Mouse (Mus musculus): ENCODE data around the gene Dazap1. TPM values are rescaled to one million over a fixed set of nuclear protein-coding genes. Genes with fewer than 3 reads are reported as not detected.

Gene Dazap1
- polyA plus RNA-seq, 1 experiment from 2014 or later = 55.6 TPM

DNA sequence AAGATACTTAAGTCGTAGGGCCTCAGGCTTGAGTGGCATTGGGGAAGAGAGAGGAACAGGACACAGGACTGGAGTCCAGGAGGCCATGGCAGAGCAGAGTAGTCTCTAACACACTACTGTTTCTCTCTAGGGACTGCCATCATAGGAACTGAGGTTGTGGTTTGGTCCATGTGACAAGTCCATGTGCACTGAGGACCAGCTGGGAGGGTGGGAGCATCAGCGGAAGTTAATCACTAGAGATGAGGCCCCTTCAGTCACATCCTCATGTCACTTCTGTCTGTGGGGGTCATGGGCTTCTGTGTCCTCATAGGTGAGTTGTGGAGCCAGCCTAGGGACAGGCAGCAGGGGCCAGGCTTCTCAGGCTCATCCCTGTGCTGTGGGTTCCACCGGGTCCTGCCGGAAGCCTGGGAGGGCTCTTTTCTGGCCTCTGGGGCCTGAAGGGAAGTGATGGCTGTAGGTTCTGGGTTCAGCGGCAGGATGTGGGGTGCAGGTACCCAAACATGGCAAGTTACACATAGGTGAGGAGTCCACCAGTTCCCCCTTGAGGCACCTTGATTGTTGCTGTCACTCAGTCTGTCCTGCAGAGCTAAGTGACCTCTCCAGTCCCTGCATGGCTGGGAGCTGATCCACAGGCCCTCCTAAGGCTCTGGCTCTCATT, 10.0 kb downstream of the Dazap1 start:
- H3K27me3 ChIP-seq (ENCODE audit: control insufficient read depth, insufficient read depth, low read length) = no peaks in the 10 kb centered on the region
- H3K9me3 ChIP-seq (ENCODE audit: control insufficient read depth, low read length) = no peaks in the 10 kb centered on the region
- no peak overlapping the region for H3K4me2 ChIP-seq (ENCODE audit: low read depth, severe bottlenecking)
- WGBS = 93% methylated on average over 5 of the region's 5 CpGs
- H3K36me3 ChIP-seq (ENCODE audit: control insufficient read depth, insufficient read depth, low read length) = peaks cover 27% of the 10 kb centered on the region; the same call in 1 of the 2 replicates
- H3K4me3 ChIP-seq (ENCODE audit: low read depth, low read length) = no peak overlapping the region
- no peak overlapping the region for H3K9ac ChIP-seq (ENCODE audit: low read length)
- no peak for ATAC-seq (ENCODE audit: insufficient number of reproducible peaks, low FRiP score, low TSS enrichment, low read depth)
- H3K4me1 ChIP-seq (ENCODE audit: control insufficient read depth, insufficient read depth, low read length) = peaks cover 14% of the 10 kb centered on the region
- DNase-seq (ENCODE audit: low spot score) = no peak
- H3K27ac ChIP-seq (replicated peaks; ENCODE audit: low read depth, low read length) = no peak overlapping the region

DNA sequence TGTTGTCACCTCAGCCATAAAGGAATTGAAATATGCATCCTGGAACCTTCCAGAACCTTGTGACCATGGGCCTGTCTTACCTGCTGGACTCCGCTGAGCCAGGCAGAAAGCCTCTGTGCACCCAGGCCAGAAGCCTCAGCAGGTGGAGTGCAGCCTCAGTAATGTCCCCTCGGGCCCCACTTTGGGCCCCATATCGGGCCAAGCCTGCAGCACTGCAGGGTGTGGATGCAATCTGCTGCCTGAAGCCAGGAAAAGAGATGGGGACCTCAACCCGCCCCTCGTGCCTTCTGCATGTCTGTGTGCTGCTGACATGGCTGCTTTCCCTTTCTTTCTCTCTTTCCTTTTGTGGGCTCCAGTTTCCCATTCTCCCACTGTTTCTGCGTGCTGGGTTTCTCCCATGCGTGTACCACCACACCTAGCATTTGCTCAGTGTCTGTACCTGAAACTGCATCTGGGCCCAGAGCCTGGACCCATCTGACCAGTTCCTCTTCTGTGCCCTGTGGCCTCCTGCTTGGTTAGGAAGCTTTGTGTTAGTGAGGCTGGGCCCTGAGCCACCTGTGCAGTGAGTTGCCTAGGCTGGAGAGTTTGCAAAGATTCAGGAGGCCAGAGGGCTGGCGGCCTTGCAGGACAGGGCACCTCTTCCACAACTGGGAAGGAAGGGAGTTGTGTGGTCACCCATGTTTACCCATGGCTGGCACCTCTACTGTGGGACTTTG, 10.7 kb downstream of the Dazap1 start:
- Histone ChIP-seq H3K4me2 (ENCODE audit: low read depth, severe bottlenecking) (no peak overlapping the region), H3K4me1 (ENCODE audit: control insufficient read depth, insufficient read depth, low read length) (peaks cover 8% of the 10 kb centered on the region), H3K27ac (replicated peaks; ENCODE audit: low read depth, low read length) (no peak overlapping the region), H3K36me3 (ENCODE audit: control insufficient read depth, insufficient read depth, low read length) (peaks cover 31% of the 10 kb centered on the region; the same call in 1 of the 2 replicates), H3K9me3 (ENCODE audit: control insufficient read depth, low read length) (no peaks in the 10 kb centered on the region), H3K27me3 (ENCODE audit: control insufficient read depth, insufficient read depth, low read length) (no peaks in the 10 kb centered on the region), H3K9ac (ENCODE audit: low read length) (no peak overlapping the region), H3K4me3 (ENCODE audit: low read depth, low read length) (no peak overlapping the region)
- no peak for ATAC-seq (ENCODE audit: insufficient number of reproducible peaks, low FRiP score, low TSS enrichment, low read depth)
- 89% methylated on average over 8 of the region's 8 CpGs for WGBS
- DNase-seq (ENCODE audit: low spot score) = no peak

DNA sequence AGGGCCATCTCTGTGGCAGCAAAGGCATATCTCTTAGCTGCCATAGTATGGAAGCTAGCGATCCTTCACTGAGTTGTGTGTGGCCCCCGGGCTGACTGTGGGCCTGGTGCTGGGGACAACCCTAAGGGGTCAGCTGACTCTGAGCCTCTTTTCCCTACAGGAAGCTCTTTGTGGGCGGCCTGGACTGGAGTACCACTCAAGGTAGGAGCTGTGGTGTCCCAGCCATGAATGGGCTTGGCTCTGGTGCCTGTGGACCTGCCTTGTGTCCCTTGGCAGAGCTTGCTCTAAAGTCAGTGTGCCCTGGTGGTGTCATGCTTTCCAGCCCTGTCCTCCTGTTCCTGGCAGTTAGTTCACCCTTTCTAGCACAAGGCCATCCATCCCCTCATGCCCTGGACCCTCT, 12.6 kb downstream of the Dazap1 start:
- ATAC-seq (ENCODE audit: insufficient number of reproducible peaks, low FRiP score, low TSS enrichment, low read depth) = no peak
- 95% methylated on average over 3 of the region's 3 CpGs for WGBS
- Histone ChIP-seq H3K27me3 (ENCODE audit: control insufficient read depth, insufficient read depth, low read length) (no peaks in the 10 kb centered on the region), H3K9ac (ENCODE audit: low read length) (no peak overlapping the region), H3K4me1 (ENCODE audit: control insufficient read depth, insufficient read depth, low read length) (0 out of 2 replicates have a peak, but pooled peaks cover 2% of the 10 kb centered on the region), H3K4me2 (ENCODE audit: low read depth, severe bottlenecking) (no peak overlapping the region), H3K4me3 (ENCODE audit: low read depth, low read length) (no peak overlapping the region), H3K36me3 (ENCODE audit: control insufficient read depth, insufficient read depth, low read length) (peaks cover 40% of the 10 kb centered on the region), H3K27ac (replicated peaks; ENCODE audit: low read depth, low read length) (no peak overlapping the region), H3K9me3 (ENCODE audit: control insufficient read depth, low read length) (no peaks in the 10 kb centered on the region)
- DNase-seq (ENCODE audit: low spot score) = no peak

DNA sequence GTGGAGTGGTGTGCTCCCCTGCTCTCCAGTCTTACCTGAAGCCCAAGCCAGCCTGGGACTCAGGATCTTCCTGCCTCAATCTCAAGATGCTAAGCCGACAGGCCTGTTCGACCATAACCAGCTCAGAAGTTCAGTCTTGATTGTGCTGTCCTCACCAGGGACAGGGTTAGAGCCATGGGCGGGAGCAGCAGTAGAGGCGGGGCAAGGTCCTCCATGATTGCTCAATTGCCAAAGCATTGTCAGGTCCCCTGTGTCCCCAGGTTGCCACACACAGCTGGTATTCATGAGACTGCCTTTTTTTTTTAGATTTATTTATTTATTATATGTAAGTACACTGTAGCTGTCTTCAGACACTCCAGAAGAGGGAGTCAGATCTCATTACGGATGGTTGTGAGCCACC, 15.0 kb downstream of the Dazap1 start:
- WGBS = 94% methylated on average over 5 of the region's 5 CpGs
- no peak for DNase-seq (ENCODE audit: low spot score)
- H3K4me1 ChIP-seq (ENCODE audit: control insufficient read depth, insufficient read depth, low read length) = no peaks in the 10 kb centered on the region

DNA sequence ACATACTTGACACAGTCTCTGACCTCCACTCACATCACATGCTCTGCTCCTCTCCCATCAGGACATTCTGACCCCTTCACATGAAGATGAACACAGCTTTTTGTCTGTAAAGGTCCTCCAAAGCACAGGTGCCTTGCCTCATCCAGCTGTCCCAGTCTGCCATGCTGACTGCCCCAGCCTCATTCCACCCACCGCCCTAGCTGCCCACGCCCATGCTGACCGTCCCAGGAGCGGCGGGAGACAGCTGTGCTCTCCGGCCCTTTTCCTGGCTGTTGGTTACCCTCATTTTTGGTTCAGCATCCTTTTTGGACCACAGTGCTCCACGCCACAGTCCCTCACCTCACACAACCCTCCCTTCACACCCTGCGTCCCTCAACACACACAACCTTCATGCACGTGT, 17.1 kb downstream of the Dazap1 start:
- Histone ChIP-seq H3K9me3 (ENCODE audit: control insufficient read depth, low read length) (no peaks in the 10 kb centered on the region), H3K27ac (replicated peaks; ENCODE audit: low read depth, low read length) (no peak overlapping the region), H3K4me1 (ENCODE audit: control insufficient read depth, insufficient read depth, low read length) (no peaks in the 10 kb centered on the region), H3K4me2 (ENCODE audit: low read depth, severe bottlenecking) (no peak overlapping the region), H3K9ac (ENCODE audit: low read length) (no peak overlapping the region), H3K4me3 (ENCODE audit: low read depth, low read length) (no peak overlapping the region), H3K36me3 (ENCODE audit: control insufficient read depth, insufficient read depth, low read length) (peaks cover 56% of the 10 kb centered on the region), H3K27me3 (ENCODE audit: control insufficient read depth, insufficient read depth, low read length) (no peaks in the 10 kb centered on the region)
- no peak for ATAC-seq (ENCODE audit: insufficient number of reproducible peaks, low FRiP score, low TSS enrichment, low read depth)
- whole genome bisulfite sequencing = 94% methylated on average over 9 of the region's 9 CpGs
- no peak for DNase-seq (ENCODE audit: low spot score)

More for the DNA sequence above, 15.0 kb downstream of the Dazap1 start:
- H3K27ac ChIP-seq (replicated peaks; ENCODE audit: low read depth, low read length) = no peak overlapping the region
- no peak for ATAC-seq (ENCODE audit: insufficient number of reproducible peaks, low FRiP score, low TSS enrichment, low read depth)
- H3K36me3 ChIP-seq (ENCODE audit: control insufficient read depth, insufficient read depth, low read length) = peaks cover 55% of the 10 kb centered on the region
- no peak overlapping the region for H3K4me2 ChIP-seq (ENCODE audit: low read depth, severe bottlenecking)
- H3K9ac ChIP-seq (ENCODE audit: low read length) = no peak overlapping the region
- H3K27me3 ChIP-seq (ENCODE audit: control insufficient read depth, insufficient read depth, low read length) = no peaks in the 10 kb centered on the region
- H3K9me3 ChIP-seq (ENCODE audit: control insufficient read depth, low read length) = no peaks in the 10 kb centered on the region
- no peak overlapping the region for H3K4me3 ChIP-seq (ENCODE audit: low read depth, low read length)

DNA sequence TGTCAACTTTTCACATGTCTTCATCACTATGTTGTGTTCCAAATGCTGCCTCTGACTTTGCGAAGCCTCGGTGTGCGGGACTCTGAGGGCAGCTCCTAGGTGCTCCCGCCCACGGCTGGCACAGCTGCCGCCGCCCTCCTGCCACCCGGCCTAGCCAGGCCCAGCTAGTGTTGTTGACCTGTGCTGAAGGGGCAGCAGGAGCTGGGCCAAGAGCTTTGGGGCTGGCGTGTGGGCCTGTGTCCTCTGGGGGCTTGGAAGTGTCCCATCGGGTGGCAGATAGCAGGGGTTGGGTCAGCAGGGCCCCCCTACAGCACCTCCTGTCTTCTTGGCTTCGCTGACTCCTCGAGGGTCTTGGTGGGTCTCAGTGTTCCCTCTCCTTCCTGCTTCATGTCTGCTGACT, 18.0 kb downstream of the Dazap1 start:
- no peak overlapping the region for H3K4me3 ChIP-seq (ENCODE audit: low read depth, low read length)
- H3K9ac ChIP-seq (ENCODE audit: low read length) = no peak overlapping the region
- no peak overlapping the region for H3K27ac ChIP-seq (replicated peaks; ENCODE audit: low read depth, low read length)
- no peak for ATAC-seq (ENCODE audit: insufficient number of reproducible peaks, low FRiP score, low TSS enrichment, low read depth)
- DNase-seq (ENCODE audit: low spot score) = no peak
- 91% methylated on average over 12 of the region's 12 CpGs for WGBS
- H3K27me3 ChIP-seq (ENCODE audit: control insufficient read depth, insufficient read depth, low read length) = no peaks in the 10 kb centered on the region
- no peak overlapping the region for H3K4me2 ChIP-seq (ENCODE audit: low read depth, severe bottlenecking)
- H3K9me3 ChIP-seq (ENCODE audit: control insufficient read depth, low read length) = no peaks in the 10 kb centered on the region
- H3K4me1 ChIP-seq (ENCODE audit: control insufficient read depth, insufficient read depth, low read length) = no peaks in the 10 kb centered on the region
- peaks cover 55% of the 10 kb centered on the region for H3K36me3 ChIP-seq (ENCODE audit: control insufficient read depth, insufficient read depth, low read length)

DNA sequence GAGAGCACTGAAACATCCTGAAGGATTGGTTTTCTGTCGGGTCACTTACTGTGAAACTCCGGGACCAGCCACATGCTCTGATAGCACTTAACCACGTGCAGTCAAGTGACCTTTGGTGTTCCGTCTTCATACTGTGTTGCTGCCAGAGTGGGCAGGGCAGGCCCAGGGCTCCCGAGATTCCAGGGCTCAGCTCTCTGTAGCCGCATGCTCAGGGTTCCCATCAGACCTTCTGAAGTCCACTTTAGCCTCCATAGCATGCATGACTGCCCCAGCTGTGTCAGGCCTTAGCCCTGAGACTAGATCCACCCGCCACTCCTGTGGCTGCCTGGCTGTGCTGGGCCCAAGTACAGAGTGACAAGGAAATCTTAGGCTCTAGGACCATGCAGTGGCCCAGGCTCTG, 20.0 kb downstream of the Dazap1 start:
- ATAC-seq (ENCODE audit: insufficient number of reproducible peaks, low FRiP score, low TSS enrichment, low read depth) = no peak
- Histone ChIP-seq H3K9me3 (ENCODE audit: control insufficient read depth, low read length) (no peaks in the 10 kb centered on the region), H3K27me3 (ENCODE audit: control insufficient read depth, insufficient read depth, low read length) (no peaks in the 10 kb centered on the region), H3K36me3 (ENCODE audit: control insufficient read depth, insufficient read depth, low read length) (peaks cover 53% of the 10 kb centered on the region), H3K4me2 (ENCODE audit: low read depth, severe bottlenecking) (no peak overlapping the region), H3K4me1 (ENCODE audit: control insufficient read depth, insufficient read depth, low read length) (no peaks in the 10 kb centered on the region), H3K27ac (replicated peaks; ENCODE audit: low read depth, low read length) (no peak overlapping the region), H3K4me3 (ENCODE audit: low read depth, low read length) (no peak overlapping the region), H3K9ac (ENCODE audit: low read length) (no peak overlapping the region)
- no peak for DNase-seq (ENCODE audit: low spot score)
- WGBS = 83% methylated on average over 7 of the region's 7 CpGs

DNA sequence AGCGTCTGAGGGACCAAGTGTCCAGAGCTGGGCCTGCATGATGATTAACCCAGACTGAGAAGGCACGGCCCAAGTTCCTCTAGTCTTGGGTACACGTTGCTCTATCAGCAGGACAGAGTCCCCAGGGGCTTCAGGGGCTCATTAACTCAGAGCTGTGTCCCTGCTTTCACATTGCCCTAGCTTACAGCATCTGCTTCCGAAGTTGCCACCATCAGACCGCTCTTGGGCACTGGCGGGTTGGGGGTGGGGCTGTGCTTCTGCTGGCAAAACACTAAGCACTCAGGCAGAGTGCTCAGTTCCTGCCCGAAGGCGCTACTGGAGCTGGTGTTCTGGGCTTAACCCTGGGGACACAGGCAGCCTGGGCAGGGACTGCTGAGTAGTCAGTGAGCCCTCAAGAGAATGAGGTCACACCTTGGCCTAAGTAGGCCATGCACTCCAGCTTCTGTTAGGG, 20.7 kb downstream of the Dazap1 start:
- Histone ChIP-seq H3K9me3 (ENCODE audit: control insufficient read depth, low read length) (no peaks in the 10 kb centered on the region), H3K27me3 (ENCODE audit: control insufficient read depth, insufficient read depth, low read length) (no peaks in the 10 kb centered on the region), H3K4me1 (ENCODE audit: control insufficient read depth, insufficient read depth, low read length) (no peaks in the 10 kb centered on the region), H3K27ac (replicated peaks; ENCODE audit: low read depth, low read length) (no peak overlapping the region), H3K36me3 (ENCODE audit: control insufficient read depth, insufficient read depth, low read length) (peaks cover 53% of the 10 kb centered on the region), H3K4me3 (ENCODE audit: low read depth, low read length) (no peak overlapping the region), H3K4me2 (ENCODE audit: low read depth, severe bottlenecking) (no peak overlapping the region), H3K9ac (ENCODE audit: low read length) (no peak overlapping the region)
- ATAC-seq (ENCODE audit: insufficient number of reproducible peaks, low FRiP score, low TSS enrichment, low read depth) = no peak
- DNase-seq (ENCODE audit: low spot score) = no peak
- 82% methylated on average over 8 of the region's 8 CpGs for WGBS

Data from limb, embryonic 11.5 days (tissue).